Mouse (Mus musculus) CH12F3 (cell line): ENCODE results near the gene Fndc3b.

Experiments used
- in situ Hi-C: fragments of 300-500 bp; cut with MboI; formaldehyde crosslinking; loops from 2 replicates; pipeline ENCODE4 v1.14.3; 2020; ENCODE audit warnings: low sequenced_read_pairs

Gene Fndc3b

DNA sequence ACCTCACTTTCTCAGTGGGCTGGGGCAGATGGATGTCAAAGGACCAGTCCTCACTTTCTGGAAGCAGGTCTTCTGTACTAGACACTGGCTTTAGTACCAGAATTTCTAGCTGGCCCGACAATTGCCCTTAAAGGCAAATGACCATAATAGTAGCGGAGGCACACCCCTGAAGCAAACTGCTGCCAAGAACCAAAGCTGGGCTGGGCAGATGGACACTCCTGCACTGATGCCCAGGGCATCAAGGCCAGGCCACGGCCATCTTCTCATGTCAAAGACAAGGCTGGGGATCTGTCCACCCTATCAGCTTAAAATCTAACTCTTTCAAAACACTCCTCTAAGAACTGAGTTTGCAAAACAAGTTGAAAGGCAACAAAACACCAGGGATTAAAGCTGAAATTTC is 148.6 kb downstream of the Fndc3b start:
- in situ Hi-C loops = no loop called here

DNA sequence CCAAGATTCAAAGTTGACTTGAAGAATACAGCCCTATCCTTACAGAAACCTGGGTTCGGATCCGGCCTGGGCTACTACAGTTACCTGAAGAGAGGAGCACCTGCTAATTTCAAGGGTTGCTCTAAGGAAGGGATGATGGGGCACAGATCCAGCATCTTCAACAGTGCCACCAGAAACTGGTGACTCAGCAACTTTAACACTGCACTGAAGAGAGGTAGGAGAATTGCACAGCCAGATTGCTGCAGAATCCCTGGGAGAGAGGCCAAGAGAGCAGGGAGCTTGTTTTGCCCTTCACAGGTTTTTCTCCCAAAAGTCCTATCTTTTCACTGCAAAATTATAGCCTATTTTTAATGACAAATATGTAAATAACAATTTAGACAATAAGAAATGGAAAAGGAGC is 149.2 kb downstream of the Fndc3b start:
- in situ Hi-C loops = no loop called here

DNA sequence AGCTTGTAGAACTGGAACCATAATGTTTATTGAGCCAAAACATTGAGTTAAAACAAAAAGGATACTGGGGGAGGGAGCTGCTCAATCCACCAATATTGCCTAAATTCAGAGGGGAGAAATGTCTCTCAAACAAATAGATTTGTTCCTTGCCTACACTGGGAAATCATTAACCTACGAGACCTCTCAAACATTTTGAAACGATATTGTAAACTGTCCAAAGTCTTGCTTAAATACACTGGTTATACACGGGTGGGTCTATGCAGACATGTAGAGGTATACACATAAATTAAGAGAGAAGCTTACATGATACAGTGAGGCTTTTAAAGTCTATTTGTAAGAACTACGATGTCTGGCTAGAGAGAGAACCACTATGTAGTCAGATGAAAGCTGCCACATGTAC is 151.8 kb downstream of the Fndc3b start:
- in situ Hi-C loops = no loop called here

DNA sequence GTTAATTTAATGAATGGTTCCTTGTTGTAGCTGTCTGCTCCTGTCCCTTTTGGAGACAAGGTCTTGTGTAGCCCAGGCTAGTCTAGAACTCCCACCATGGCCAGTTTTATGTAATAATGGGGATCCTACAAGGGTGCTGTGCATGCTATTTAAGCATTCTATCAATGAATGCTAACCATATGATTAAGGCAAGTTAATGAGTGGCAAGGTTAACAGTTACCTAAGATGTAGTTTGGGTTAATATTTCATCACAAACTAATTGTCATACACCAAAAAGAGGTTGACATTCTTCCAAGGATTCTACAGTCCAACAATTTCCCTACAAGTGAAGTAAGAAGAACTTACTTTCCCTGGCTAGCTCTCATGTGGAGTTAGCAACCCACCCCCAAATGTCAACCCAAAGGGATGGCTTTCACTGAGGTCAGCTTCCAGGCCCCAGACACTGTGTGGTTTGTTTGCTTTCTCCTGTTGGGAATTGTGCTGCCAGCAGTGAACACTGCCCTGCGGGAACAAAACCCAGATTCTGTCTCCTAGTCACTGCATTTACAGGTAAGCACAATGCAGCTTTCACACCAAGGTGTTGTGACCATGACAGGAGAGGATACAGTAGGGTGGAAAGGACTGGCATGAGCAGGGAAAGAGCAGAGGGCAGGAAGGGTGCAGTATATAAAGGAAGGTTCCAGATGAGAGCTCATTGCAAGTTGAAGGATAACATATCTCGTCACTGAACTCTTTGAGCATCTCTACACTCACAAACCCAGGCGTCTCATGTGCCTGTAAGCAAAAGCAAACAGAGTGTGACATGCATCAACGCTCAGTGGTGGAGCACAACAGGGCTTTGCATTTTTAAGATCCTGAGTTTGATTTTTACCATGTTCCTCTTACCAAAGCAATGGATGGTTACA is 153.8 kb downstream of the Fndc3b start:
- in situ Hi-C loops = no loop called here

DNA sequence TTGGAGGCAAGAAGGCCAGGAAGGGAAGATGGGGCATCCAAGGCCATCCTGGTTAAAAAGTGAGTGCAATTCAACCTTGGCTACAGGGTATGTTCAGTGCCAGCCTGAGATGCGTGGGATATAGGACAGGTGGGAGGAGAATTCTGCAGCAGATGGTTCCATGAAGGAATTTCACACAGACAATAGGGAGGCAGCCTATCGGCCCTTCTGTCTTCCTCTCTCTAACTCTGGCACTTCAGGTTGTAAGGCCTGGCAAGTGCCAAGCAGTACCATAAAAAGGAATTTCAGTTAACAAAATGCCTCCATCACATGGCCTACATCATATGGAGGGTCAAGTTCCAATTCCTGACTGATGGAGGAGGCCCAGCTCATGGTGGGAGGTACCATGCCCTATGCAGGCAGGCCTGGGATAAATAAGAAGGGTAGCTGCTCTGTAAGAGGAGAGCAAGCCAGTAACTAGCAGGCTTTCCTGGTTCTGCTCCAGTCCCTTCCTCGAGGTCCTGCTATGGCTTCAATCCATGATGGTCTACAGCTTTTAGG is 155.6 kb downstream of the Fndc3b start:
- in situ Hi-C loops = no loop called here

DNA sequence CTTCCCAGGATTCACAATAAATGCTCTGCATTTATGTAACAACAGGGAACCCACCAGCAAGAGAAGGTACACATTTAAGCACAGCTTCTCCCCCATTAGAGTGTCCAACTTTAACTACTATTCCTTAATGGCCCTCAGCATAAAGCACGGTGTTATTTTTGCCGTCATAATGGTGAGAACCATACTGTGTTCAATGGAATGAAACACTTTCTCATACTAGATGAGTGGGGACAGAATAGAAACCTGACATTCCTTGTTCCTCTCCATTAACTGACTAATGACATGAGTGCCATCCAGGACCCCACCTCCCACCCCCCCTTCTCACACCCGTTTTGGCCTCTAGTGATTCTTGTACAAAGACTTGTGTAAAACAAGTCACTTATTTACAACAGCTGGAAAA is 156.8 kb downstream of the Fndc3b start:
- in situ Hi-C loops = no loop called here

DNA sequence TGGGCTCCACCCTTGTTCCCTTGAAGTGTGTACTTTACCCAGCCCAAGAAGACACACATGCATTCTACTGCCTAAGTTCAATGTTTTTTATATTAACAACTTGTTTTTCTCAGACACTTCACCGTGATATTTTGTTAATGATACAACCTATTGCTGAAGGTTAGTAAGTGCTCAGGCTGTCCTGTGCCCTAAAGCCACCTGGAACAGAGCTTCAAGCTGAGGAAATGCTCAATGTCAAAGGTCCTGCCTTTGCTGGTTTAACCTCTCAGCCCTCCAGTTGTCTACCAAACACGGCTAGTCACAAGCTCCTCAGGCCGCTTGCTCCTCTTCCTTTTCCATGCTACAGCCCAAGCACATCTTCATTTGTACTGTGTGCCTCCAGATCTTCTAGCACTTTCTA is 157.3 kb downstream of the Fndc3b start:
- in situ Hi-C loops = no loop called here

DNA sequence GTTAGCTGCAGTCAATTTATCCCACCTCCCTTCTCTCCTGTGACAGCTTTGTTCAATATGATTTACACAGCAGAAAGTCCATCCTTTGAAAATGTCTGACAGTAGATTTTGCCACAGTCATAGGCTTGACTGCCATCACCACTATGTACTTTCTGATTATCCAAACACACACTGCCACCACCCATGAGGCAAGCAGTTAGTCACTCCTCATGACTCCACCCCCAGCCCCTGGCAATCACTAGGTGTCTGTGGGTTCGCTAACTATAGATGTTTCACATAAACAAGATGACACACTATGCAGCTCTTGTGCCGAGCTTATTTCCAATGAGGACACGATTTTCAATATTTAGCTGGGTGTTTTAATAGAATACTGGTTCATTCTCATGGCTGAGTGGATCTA is 160.1 kb downstream of the Fndc3b start:
- in situ Hi-C loops = no loop called here

DNA sequence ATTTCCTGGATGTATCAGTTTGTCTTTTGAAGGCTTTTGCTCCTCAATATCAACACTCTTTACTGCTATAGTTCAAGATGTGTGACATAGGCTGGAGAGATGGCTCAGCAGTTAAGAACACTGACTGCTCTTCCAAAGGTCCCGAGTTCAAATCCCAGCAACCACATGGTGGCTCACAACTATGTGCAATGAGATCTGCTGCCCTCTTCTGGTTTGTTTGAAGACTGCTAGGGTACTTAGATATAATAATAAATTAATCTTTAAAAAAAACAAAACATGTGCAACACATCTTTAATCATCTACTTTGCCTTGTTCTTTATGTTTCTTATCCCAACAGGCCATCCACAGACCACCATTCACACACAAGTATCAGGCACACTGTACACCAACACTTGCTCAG is 160.7 kb downstream of the Fndc3b start:
- in situ Hi-C loops = no loop called here

DNA sequence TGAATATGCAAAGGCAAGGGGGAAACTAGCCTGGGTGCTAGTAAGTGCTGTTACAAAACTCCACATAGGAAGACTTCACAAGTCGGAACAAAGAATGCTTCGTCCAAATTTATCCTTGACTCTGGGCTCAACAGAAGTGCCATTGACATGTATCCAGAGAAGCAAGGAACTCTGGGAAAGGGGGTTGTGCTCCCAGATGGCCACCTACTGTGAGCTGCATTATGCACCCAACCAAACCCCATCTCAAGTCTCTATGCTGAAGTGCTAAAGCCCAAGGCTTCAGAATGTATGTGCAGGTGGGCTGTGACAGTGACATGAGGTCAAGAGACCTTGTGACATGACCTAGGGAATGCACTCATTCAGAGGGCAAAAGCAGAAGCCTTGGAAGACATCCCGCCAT is 165.5 kb downstream of the Fndc3b start:
- in situ Hi-C loops = no loop called here

DNA sequence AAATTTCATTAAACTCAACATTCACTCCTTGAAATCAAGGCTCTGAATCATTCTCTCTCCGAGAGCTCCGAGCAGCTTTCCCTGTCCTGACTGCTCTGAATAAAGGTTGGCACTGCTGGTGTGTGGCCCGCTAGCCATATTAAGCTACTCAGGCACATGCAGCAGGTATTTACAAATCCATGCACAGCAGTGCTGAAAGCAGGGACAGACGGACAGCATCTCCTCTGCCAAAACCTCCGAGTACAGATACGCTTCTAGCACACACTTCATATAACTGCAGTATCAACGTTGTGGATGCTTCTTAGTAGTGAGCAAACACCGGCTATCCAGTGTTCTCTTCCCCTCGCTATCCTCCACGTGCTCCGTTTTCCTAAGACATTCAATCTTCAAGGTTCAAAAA is 167.0 kb downstream of the Fndc3b start:
- in situ Hi-C loops = no loop called here

DNA sequence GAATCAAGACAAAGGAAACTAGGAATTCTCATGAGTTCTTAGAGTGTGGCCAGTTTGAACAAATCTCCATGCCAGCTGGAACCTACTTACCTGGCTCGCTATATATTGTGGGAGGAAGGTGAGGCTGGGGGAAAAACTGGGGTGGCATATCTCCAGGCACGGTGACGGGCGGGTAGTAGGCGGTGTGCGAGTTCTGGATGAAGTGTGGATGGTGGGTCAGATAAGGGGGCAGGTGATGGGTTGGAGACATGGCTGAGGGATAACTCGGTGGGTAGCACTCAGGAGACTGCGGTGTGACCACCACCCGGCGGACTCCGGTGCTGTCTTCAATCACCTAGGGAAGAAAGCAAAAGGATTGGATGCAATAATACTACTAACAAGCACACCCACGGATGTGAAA is 169.3 kb downstream of the Fndc3b start:
- in situ Hi-C loops = no loop called here

DNA sequence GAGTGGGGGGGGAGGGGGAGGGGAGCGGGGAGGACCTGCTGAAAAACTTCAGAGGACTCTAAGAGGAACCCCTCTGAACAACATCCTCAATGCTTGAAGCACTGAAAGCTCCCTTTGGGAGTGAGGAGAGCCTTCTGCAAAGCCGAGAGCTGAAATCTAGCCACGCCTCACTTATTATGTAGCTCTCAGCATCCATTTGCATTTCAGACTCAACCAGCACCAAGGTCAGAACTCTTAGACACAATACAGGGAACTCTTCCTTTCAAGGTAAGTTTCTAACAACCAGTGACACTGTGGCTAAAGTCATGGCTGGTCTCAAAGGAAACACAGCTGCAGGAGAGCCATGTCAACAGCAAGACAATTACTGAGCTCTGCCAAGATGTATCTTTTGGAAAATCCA is 169.9 kb downstream of the Fndc3b start:
- in situ Hi-C loops = no loop called here

DNA sequence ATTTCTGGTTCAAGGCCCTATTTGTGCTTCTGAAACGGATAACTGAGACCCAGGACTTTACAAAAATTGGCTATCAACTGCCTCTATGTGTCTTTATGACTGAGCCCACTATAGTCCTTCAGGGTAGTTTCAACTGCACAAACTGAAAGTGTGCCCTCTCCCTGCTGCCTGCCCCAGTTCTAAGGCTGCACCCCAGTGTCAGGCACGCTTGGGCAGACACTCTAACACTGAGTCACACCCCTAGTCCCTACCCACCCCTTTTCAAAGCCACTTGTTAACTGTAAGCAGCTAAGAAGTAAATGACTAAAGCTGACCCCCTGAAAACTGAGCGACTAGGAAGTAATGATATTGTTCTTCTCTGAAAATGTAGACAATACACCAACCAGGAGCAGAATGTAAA is 176.9 kb downstream of the Fndc3b start:
- in situ Hi-C loops = no loop called here

DNA sequence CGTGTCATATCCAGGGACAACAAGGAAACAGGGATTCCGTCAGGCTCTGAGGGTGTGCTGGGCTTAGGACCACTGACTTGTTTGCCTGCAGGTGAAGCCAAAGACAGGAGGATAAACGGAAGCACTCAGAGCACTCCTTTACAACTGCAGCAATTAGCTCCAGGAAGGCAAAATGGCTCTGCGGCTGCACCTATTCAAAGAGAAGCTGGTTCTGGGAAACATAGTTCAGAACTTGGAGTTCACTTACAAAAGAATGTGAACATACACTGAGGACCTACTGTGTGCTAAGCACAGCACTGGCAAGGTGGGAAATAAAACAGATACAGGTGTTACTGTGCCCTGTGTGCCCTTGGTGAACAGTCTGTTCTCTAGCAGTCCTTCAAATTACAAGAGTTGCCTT is 177.4 kb downstream of the Fndc3b start:
- in situ Hi-C loops = no loop called here

DNA sequence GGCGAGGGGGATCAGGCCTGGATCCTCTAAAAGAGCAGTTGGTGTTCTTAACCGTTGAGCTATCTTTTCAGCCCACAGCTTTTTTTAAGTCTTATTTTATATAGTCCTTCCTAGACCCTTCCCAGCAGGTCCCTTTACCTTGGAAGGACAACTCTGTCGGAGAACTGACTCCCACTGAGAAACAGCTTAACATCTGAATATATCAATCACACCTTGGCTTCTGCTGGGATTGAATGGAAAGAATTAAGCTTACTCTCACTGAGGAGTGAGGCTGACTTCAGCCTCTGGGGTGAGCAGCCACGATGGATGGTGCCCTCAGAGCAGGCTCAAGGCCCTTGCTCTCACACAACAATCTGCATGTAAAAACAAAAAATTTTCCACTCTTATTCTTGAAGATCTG is 179.1 kb downstream of the Fndc3b start:
- in situ Hi-C loops = no loop called here

DNA sequence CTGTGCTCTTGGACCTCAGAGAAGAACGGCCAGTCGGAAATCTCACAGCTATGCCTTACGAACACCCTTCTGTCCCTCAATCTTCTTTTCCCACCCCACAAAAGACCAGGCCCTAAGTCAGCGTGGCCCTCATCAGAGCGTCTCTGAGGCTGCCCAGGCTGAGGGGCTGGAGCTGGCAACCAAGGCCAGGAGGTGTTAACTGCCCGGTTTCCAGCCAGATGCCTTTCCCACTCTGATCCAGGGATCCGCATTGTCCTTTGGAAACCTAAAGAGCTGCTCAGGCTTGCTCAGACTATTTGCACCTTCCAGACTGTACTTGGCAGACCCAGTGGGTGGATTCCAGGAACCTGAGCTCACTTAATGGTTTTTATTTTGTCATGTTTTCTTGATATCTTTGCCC is 180.7 kb downstream of the Fndc3b start:
- in situ Hi-C loops = no loop called here

DNA sequence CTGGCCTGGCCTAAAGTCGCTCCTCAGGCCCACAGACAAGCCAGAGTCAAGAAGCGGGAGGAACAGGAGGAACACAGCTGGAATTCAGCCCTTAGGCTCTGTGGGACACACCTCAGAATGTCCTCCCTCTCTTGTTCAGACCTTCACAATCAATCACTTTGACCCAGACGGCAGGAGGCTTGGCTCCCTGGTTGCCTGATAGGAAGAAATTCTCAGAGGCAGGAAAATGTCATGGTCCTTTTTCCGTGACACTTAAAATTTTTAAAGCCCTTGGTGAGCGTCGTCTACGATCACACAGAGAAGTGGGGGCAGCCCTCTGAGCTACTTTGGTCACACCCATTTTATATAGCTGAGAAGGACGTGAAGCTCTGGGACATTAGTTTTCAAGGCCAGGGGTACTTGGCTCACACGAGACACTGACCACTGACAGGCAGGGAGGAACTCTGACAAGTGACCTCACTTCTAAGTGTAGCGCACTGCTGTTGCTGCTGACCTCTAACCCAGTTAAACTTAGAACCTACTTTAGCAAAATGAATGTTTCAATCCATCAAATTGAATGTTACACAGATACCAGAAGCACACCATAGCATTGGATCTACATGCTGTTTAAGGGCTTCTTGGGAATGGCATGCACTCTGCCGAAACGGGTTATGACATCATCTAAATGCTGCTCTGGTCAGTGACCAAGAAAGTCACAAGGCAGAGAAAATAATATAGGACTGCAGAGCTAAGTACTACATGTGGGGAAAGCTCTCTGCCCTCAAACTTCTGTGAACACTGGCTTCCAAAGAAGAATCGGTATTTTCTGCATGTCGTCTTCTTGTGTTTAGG is 181.7 kb downstream of the Fndc3b start:
- in situ Hi-C loops = no loop called here

DNA sequence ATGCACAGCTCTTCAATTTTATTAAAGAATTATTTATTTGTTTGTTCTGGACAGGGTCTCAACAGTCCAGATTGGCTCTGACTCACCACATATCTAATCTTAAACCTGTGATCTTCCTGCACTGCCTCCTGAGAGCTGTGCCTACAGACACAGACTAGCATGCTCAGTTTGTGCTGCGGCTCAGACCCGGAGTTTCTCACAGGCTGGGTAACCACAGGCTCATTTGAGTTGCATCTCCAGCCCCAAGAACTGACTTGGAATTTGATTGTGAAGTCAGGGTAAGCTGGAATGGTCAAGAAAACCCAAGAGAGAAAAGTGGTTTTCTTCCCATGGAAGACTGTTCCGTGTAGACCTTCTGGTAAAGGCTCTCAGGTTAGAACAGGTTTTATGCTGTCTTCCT is 184.1 kb downstream of the Fndc3b start:
- in situ Hi-C loops = no loop called here

DNA sequence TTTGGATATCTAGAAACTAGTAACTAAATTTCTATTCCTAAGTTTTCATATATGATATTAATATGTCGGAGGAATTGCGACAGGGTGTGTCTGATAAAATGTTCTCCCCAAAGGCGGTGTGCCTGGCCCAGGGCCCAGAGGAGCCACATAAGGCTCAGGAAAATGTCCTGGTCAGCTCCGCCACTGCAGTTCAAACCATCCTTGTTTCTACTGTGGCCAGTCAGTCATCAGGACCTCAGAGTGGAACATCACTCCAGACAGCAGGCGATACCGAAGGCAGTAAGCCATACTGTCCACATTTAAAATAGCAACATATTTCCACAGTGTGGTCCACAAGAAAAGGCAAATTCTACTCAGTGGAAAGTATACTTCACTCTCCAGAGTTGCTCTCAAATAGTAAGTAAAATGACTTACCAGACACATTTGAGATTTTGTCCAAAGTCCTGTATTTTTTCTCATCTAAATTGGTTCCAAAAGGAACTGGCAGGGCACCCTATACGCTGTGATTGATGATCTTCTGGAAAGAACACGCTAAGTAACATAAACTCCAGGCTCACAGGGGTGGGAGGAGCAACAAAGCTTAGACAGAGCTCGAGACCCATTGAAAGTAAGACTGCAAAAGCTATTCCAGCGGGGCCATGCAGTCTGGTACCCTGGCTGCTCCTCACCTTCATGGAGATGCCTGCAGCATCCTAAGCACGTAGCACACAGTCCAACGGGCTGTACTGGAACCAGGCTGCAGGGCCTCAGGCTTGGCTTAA is 187.8 kb downstream of the Fndc3b start:
- in situ Hi-C loops = no loop called here

DNA sequence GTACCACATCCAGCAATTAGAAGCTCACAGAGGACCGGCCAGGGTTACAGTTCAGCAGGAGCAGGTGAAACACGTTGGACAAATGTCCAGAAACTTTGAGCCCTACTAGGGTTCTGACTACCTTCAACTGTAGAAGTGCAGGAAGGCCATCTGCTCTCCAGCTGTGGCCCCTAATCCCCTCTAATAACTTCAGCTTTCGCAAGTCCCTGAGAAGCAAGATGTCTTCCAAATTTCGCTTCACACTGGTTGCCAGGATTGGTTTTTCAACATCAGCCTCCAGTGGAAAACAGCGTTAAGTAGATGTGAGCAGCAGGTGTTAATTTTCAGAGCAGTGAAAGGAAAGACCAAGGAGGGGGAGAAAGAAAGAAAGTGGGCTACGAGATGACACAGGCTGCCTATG is 190.7 kb downstream of the Fndc3b start:
- in situ Hi-C loops = no loop called here
